In the genomic region with DNA sequence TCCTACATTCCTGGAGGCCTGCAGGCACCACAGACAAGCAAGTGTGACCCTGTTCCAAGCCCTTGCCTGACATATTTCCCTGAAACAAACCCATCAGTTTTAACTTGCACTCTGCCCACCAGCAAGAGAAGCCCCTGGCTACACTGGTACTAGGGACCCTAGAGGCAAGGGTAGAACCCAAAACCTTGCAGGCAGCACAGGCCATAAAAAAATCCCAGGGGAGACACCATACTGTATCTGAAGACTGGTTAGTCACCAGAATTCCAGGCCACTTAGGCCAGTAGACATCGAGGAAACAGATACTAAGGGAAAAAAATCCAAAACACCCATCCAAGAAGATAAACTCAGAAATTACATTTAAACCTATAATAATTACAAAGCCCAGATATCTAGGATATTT, we compare ENCODE assay signal across 15 mouse cellular contexts.
"Had no signal": no experiment of that assay in that cellular context is flagged by ENCODE, and none has a peak within 500 bp of the region (broad histone marks: within the 10 kb centered on the region; RNA-seq: fewer than 3 reads in every experiment).

No protein-coding gene starts in this region.

- H3K36me3 ChIP-seq: midbrain, embryonic 12.5 days; neural tube, embryonic 12.5 days; stomach, embryonic 15.5 days had no signal

- H3K4me3 ChIP-seq: megakaryocyte, embryonic 14.5 days; midbrain, embryonic 12.5 days; neural tube, embryonic 12.5 days; stomach, embryonic 15.5 days had no signal

- DNase-seq: lung, adult 18-20 months; lung, embryonic 14.5 days; lung, postnatal 10 days; midbrain, embryonic 14.5 days; right cerebral cortex, postnatal 14 days; thymus, adult 2 months; thymus, postnatal 25 days; thymus, postnatal 4 days had no signal

- H3K9ac ChIP-seq: liver, embryonic 14.5 days; lung, embryonic 14.5 days; midbrain, embryonic 12.5 days; neural tube, embryonic 12.5 days; stomach, embryonic 15.5 days had no signal

- H3K4me2 ChIP-seq: lung, embryonic 14.5 days; midbrain, embryonic 12.5 days; neural tube, embryonic 12.5 days; stomach, embryonic 15.5 days had no signal

- H3K27ac ChIP-seq: liver, embryonic 14.5 days; macrophage; midbrain, embryonic 12.5 days; neural tube, embryonic 12.5 days; stomach, embryonic 15.5 days; stomach, postnatal 0 days had no signal

- H3K4me1 ChIP-seq: megakaryocyte, embryonic 14.5 days; midbrain, embryonic 12.5 days; neural tube, embryonic 12.5 days; stomach, embryonic 15.5 days had no signal

- H3K27me3 ChIP-seq: megakaryocyte, embryonic 14.5 days; midbrain, embryonic 12.5 days; neural tube, embryonic 12.5 days; stomach, embryonic 15.5 days had no signal

- H3K9me3 ChIP-seq: megakaryocyte, embryonic 14.5 days; midbrain, embryonic 12.5 days; neural tube, embryonic 12.5 days; stomach, embryonic 15.5 days had no signal
